17 mouse cellular contexts compared by ENCODE assay signal in the genomic region with DNA sequence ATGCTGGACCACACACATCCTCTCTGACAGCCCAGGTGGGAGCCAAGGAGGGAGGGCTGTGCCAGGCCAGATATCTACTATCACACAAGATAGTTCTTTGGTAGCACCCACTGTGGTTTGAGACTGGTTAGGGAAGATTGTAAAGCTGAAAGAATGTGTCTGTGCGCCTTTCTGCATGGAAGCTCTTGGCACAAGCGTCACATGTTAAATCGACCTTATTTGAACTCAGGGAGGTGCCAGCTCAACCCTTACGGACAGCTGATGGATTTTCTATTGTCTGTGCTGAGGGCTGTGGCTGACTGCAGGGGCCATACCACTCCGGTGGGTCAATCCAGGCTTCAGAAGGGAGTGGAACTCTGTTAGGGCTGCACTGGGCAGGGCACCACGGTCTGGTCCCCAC. TPM values are rescaled to one million over a fixed set of nuclear protein-coding genes. Genes with fewer than 3 reads are reported as not detected.
DNase-seq lines count a peak whose midpoint lies in the region; ATAC-seq and TF ChIP-seq lines count a peak whose summit lies in the region.
"Had no signal": no experiment of that assay in that cellular context is flagged by ENCODE, and none has a peak within 500 bp of the region (broad histone marks: within the 10 kb centered on the region; RNA-seq: fewer than 3 reads in every experiment).

No protein-coding gene starts in this region.

- H3K4me1 ChIP-seq in forebrain, embryonic 10.5 days, result peaks cover 30% of the 10 kb centered on the region
- H3K4me1 ChIP-seq in forebrain, embryonic 14.5 days (ENCODE audit: control insufficient read depth, insufficient read depth, low read length), result peaks cover 4% of the 10 kb centered on the region; the same call in 1 of the 2 replicates
- no peaks in the 10 kb centered on the region for H3K4me1 ChIP-seq in kidney, adult 2 months (ENCODE audit: control insufficient read depth, insufficient read depth, low read length)
- H3K4me1 ChIP-seq in kidney, embryonic 16.5 days (ENCODE audit: insufficient read depth, low read length), result no peaks in the 10 kb centered on the region; the same call in 1 of the 2 replicates
- peaks cover 17% of the 10 kb centered on the region for H3K4me1 ChIP-seq in midbrain, embryonic 11.5 days (ENCODE audit: control insufficient read depth, insufficient read depth, low read length)
- H3K4me1 ChIP-seq in midbrain, embryonic 15.5 days, result peaks cover 28% of the 10 kb centered on the region
- H3K4me1 ChIP-seq: lung, embryonic 15.5 days had no signal

- no peak for DNase-seq in forebrain, embryonic 10.5 days (ENCODE audit: extremely low spot score, low spot score)
- DNase-seq in forebrain, embryonic 14.5 days (ENCODE audit: low spot score), result no peak
- peak; percentile 27 for DNase-seq in kidney, adult 2 months
- no peak for DNase-seq in midbrain, embryonic 11.5 days (ENCODE audit: low spot score, missing footprints)
- DNase-seq in lung, postnatal 25 days (ENCODE audit: low spot score), result peak; percentile 48
- DNase-seq: adrenal gland, postnatal 36 days; layer of hippocampus, adult 9-11 months; right cerebral cortex, adult 18-20 months; thymus, postnatal 4 days had no signal

- WGBS in forebrain, embryonic 10.5 days, result 71% methylated on average over 6 of the region's 6 CpGs
- WGBS in forebrain, embryonic 14.5 days, result 45% methylated on average over 6 of the region's 6 CpGs
- WGBS in kidney, adult 2 months, result 38% methylated on average over 6 of the region's 6 CpGs
- WGBS in kidney, embryonic 16.5 days, result 57% methylated on average over 6 of the region's 6 CpGs
- 38% methylated on average over 6 of the region's 6 CpGs for WGBS in midbrain, embryonic 11.5 days
- 34% methylated on average over 6 of the region's 6 CpGs for WGBS in midbrain, embryonic 15.5 days

- peak overlapping the region; percentile 58 for H3K27ac ChIP-seq in forebrain, embryonic 10.5 days
- H3K27ac ChIP-seq in forebrain, embryonic 14.5 days (ENCODE audit: low read depth, low read length), result no peak overlapping the region
- H3K27ac ChIP-seq in kidney, adult 2 months (ENCODE audit: insufficient read depth, low read depth, low read length), result no peak overlapping the region
- H3K27ac ChIP-seq in kidney, embryonic 16.5 days (ENCODE audit: low read length), result no peak overlapping the region
- H3K27ac ChIP-seq in midbrain, embryonic 11.5 days (ENCODE audit: low read depth, low read length), result no peak overlapping the region
- H3K27ac ChIP-seq in midbrain, embryonic 15.5 days, result no peak overlapping the region
- H3K27ac ChIP-seq: heart, embryonic 15.5 days; lung, embryonic 15.5 days had no signal

- H3K36me3 ChIP-seq in forebrain, embryonic 10.5 days (replicated peaks), result peaks cover 93% of the 10 kb centered on the region
- peaks cover 65% of the 10 kb centered on the region for H3K36me3 ChIP-seq in forebrain, embryonic 14.5 days (ENCODE audit: control insufficient read depth, insufficient read depth, low read length)
- no peaks in the 10 kb centered on the region for H3K36me3 ChIP-seq in kidney, adult 2 months (ENCODE audit: control insufficient read depth, insufficient read depth, low read length)
- no peaks in the 10 kb centered on the region for H3K36me3 ChIP-seq in kidney, embryonic 16.5 days (ENCODE audit: insufficient read depth, low read length)
- peaks cover 21% of the 10 kb centered on the region for H3K36me3 ChIP-seq in midbrain, embryonic 11.5 days (ENCODE audit: control insufficient read depth, insufficient read depth, low read length)
- peaks cover 5% of the 10 kb centered on the region; the same call in 1 of the 2 replicates for H3K36me3 ChIP-seq in midbrain, embryonic 15.5 days (replicated peaks)
- H3K36me3 ChIP-seq: heart, embryonic 15.5 days; lung, embryonic 15.5 days had no signal

- H3K9me3 ChIP-seq in forebrain, embryonic 10.5 days, result no peaks in the 10 kb centered on the region
- no peaks in the 10 kb centered on the region for H3K9me3 ChIP-seq in forebrain, embryonic 14.5 days (replicated peaks; ENCODE audit: control insufficient read depth, low read length)
- no peaks in the 10 kb centered on the region for H3K9me3 ChIP-seq in kidney, embryonic 16.5 days (ENCODE audit: low read length)
- no peaks in the 10 kb centered on the region for H3K9me3 ChIP-seq in midbrain, embryonic 11.5 days (ENCODE audit: control insufficient read depth, low read length)
- no peaks in the 10 kb centered on the region for H3K9me3 ChIP-seq in midbrain, embryonic 15.5 days
- H3K9me3 ChIP-seq: forebrain, embryonic 12.5 days; heart, embryonic 15.5 days; lung, embryonic 15.5 days had no signal

- H3K4me2 ChIP-seq in forebrain, embryonic 14.5 days (ENCODE audit: low read length), result no peak overlapping the region
- H3K4me2 ChIP-seq in kidney, embryonic 16.5 days (replicated peaks; ENCODE audit: low read depth, low read length), result no peak overlapping the region
- no peak overlapping the region for H3K4me2 ChIP-seq in midbrain, embryonic 11.5 days
- no peak overlapping the region for H3K4me2 ChIP-seq in midbrain, embryonic 15.5 days
- H3K4me2 ChIP-seq: forebrain, embryonic 12.5 days; heart, embryonic 15.5 days; lung, embryonic 15.5 days had no signal

- no peak for ATAC-seq in forebrain, embryonic 14.5 days
- ATAC-seq in kidney, embryonic 16.5 days (ENCODE audit: low FRiP score, low TSS enrichment), result no peak
- ATAC-seq in midbrain, embryonic 11.5 days (ENCODE audit: low FRiP score), result 0 out of 2 replicates have a peak, but pooled peaks have one; percentile 38
- ATAC-seq in midbrain, embryonic 15.5 days (replicated peaks), result no peak
- ATAC-seq in megakaryocyte progenitor cell, adult 5-6 weeks (replicated peaks; ENCODE audit: poor library complexity), result no peak
- ATAC-seq: intestine, postnatal 0 days had no signal

- no peak overlapping the region for H3K4me3 ChIP-seq in forebrain, embryonic 10.5 days
- no peak overlapping the region for H3K4me3 ChIP-seq in forebrain, embryonic 14.5 days (ENCODE audit: low read depth, low read length)
- H3K4me3 ChIP-seq in kidney, adult 2 months (ENCODE audit: insufficient read depth, low read depth, low read length), result no peak overlapping the region
- no peak overlapping the region for H3K4me3 ChIP-seq in kidney, embryonic 16.5 days (ENCODE audit: low read length)
- no peak overlapping the region for H3K4me3 ChIP-seq in midbrain, embryonic 11.5 days (ENCODE audit: low read depth, low read length)
- no peak overlapping the region for H3K4me3 ChIP-seq in midbrain, embryonic 15.5 days
- H3K4me3 ChIP-seq: forebrain, embryonic 12.5 days; heart, embryonic 15.5 days; lung, embryonic 15.5 days had no signal

- no peak for TF ChIP-seq CTCF in kidney, adult 2 months (conservative IDR thresholded peaks at IDR 0.05; ENCODE audit: insufficient read depth, insufficient read length, low read depth, low read length)

- no peak for TF ChIP-seq POLR2A in kidney, adult 2 months (IDR thresholded peaks at IDR 0.05; ENCODE audit: low read depth, low read length)

- H3K27me3 ChIP-seq in forebrain, embryonic 10.5 days (ENCODE audit: poor library complexity, severe bottlenecking), result no peaks in the 10 kb centered on the region
- H3K27me3 ChIP-seq in forebrain, embryonic 14.5 days (replicated peaks; ENCODE audit: control insufficient read depth, insufficient read depth, low read length), result no peaks in the 10 kb centered on the region
- no peaks in the 10 kb centered on the region for H3K27me3 ChIP-seq in kidney, adult 2 months (replicated peaks; ENCODE audit: control insufficient read depth, insufficient read depth, low read length)
- H3K27me3 ChIP-seq in kidney, embryonic 16.5 days (ENCODE audit: insufficient read depth, low read length), result no peaks in the 10 kb centered on the region
- no peaks in the 10 kb centered on the region for H3K27me3 ChIP-seq in midbrain, embryonic 11.5 days (ENCODE audit: control insufficient read depth, insufficient read depth, low read length)
- H3K27me3 ChIP-seq in midbrain, embryonic 15.5 days (replicated peaks), result no peaks in the 10 kb centered on the region
- H3K27me3 ChIP-seq: forebrain, embryonic 12.5 days; lung, embryonic 15.5 days had no signal

- H3K9ac ChIP-seq in forebrain, embryonic 14.5 days (ENCODE audit: low read length), result no peak overlapping the region
- H3K9ac ChIP-seq in kidney, embryonic 16.5 days (replicated peaks; ENCODE audit: low read length), result no peak overlapping the region
- H3K9ac ChIP-seq in midbrain, embryonic 11.5 days (ENCODE audit: low read length), result no peak overlapping the region
- H3K9ac ChIP-seq in midbrain, embryonic 15.5 days, result no peak overlapping the region
- H3K9ac ChIP-seq: heart, embryonic 15.5 days; lung, embryonic 15.5 days had no signal

RNA-seq across cellular contexts. Expression of a gene that starts 22.3 kb away (rescaled TPM):
- polyA plus RNA-seq in forebrain, embryonic 10.5 days (2016; fragmentation: Nextera tagmentation; extraction: Ambion mirVana), result 41.0 and 47.5 TPM in 2 replicates
- 23.1 and 31.7 TPM in 2 replicates for polyA plus RNA-seq in forebrain, embryonic 14.5 days (2014; fragmentation: Nextera tagmentation; extraction: Ambion mirVana)
- 11.5 and 12.5 TPM in 2 replicates for polyA plus RNA-seq in kidney, adult 2 months (2012; rRNA removed)
- polyA plus RNA-seq in kidney, embryonic 16.5 days (2015; fragmentation: Nextera tagmentation; extraction: Ambion mirVana), result 18.1 and 19.5 TPM in 2 replicates
- 44.1 and 54.4 TPM in 2 replicates for polyA plus RNA-seq in midbrain, embryonic 11.5 days (2014; fragmentation: Nextera tagmentation; extraction: Ambion mirVana)
- 86.4 and 95.0 TPM in 2 replicates for polyA plus RNA-seq in midbrain, embryonic 15.5 days (2015; fragmentation: Nextera tagmentation; extraction: Ambion mirVana)
- not detected in 2 replicates for total RNA-seq in megakaryocyte progenitor cell, adult 5-6 weeks (2015)
- total RNA-seq in megakaryocyte progenitor cell, adult 5-6 weeks (2017), result not detected in 2 replicates
- total RNA-seq: granulocyte monocyte progenitor cell, adult 5-6 weeks had no signal

Comparison
In these comparisons a context has a peak if more than half of its experiments do, and no peak if none do; other contexts are left out.
1. DNase-seq: peak in kidney, adult 2 months (single experiment) and lung, postnatal 25 days (single experiment); none in forebrain, embryonic 10.5 days (single experiment), forebrain, embryonic 14.5 days (single experiment) and midbrain, embryonic 11.5 days (single experiment).